Mouse (Mus musculus) lung, postnatal 36 days (tissue): ENCODE measurements at regions not wholly inside any gene's neighbourhood (a gene's known extent, or its start where the extent isn't known, plus 50 kb on each side); places are given as distances from the start of the nearest gene placed in this dataset.

Source experiments
- DNase-seq: peaks from one replicate; pipeline ENCODE4 v3.0.0; 2022; ENCODE audit warnings: mixed read lengths

- peak; percentile 46 for DNase-seq
Measured at GRCm38 (mm10) chr1:153962161-153962720, 62.2 kb upstream of the Teddm2 start.

- peak; percentile 48 for DNase-seq
Measured at GRCm38 (mm10) chr1:153963744-153964342, 63.8 kb upstream of the Teddm2 start.

- DNase-seq: no peak
Measured at GRCm38 (mm10) chr1:153969401-153969800, 69.4 kb upstream of the Teddm2 start.

- DNase-seq: no peak
Measured at GRCm38 (mm10) chr1:153974300-153974699, 74.3 kb upstream of the Teddm2 start.

- DNase-seq: no peak
Measured at GRCm38 (mm10) chr1:153977963-153978726, 78.1 kb upstream of the Teddm2 start.

- peak; percentile 56 for DNase-seq
Measured at GRCm38 (mm10) chr1:153980886-153981285, 80.9 kb upstream of the Teddm2 start.

GRCm38 (mm10) chr1:153985595-153985994 is 85.6 kb upstream of the Teddm2 start:
- DNase-seq: no peak

GRCm38 (mm10) chr1:153986632-153987031 is 86.6 kb upstream of the Teddm2 start:
- no peak for DNase-seq

- no peak for DNase-seq
Measured at GRCm38 (mm10) chr1:153988297-153988696, 88.3 kb upstream of the Teddm2 start.

- DNase-seq: peak; percentile 40
Measured at GRCm38 (mm10) chr1:153990651-153991435, 90.8 kb upstream of the Teddm2 start.

GRCm38 (mm10) chr1:153992466-153992865 is 92.4 kb upstream of the Teddm2 start:
- no peak for DNase-seq

- no peak for DNase-seq
Measured at GRCm38 (mm10) chr1:153994871-153995270, 94.8 kb upstream of the Teddm2 start.

- DNase-seq: no peak
Measured at GRCm38 (mm10) chr1:153997201-153998181, 97.5 kb upstream of the Teddm2 start.

GRCm38 (mm10) chr1:153999776-154000175 is 99.7 kb upstream of the Teddm2 start:
- no peak for DNase-seq

GRCm38 (mm10) chr1:154003669-154004068 is 103.6 kb upstream of the Teddm2 start:
- peak; percentile 37 for DNase-seq

GRCm38 (mm10) chr1:154004647-154005046 is 104.6 kb upstream of the Teddm2 start:
- no peak for DNase-seq

- DNase-seq: peak; percentile 17
Measured at GRCm38 (mm10) chr1:154006055-154006454, 106.0 kb upstream of the Teddm2 start.

GRCm38 (mm10) chr1:154007440-154007839 is 107.4 kb upstream of the Teddm2 start:
- DNase-seq: no peak

- DNase-seq: peak; percentile 13
Measured at GRCm38 (mm10) chr1:154008593-154009310, 108.7 kb upstream of the Teddm2 start.

- no peak for DNase-seq
Measured at GRCm38 (mm10) chr1:154010681-154011080, 110.7 kb upstream of the Teddm2 start.

- no peak for DNase-seq
Measured at GRCm38 (mm10) chr1:154016516-154016915, 116.5 kb upstream of the Teddm2 start.
